Mouse (Mus musculus) intestine, postnatal 0 days (tissue): ENCODE measurements around the gene Nfxl1. TPM values are rescaled to one million over a fixed set of nuclear protein-coding genes. Genes with fewer than 3 reads are reported as not detected.
"Not testable (repeated sequence)": the region's sequence is repeated elsewhere in the genome, so short reads cannot be mapped to it uniquely, and the experiment has no call there.

Source experiments
- ATAC-seq: fragments of 200-750 bp; cut with Nextera tagmentation; 2 replicates; pipeline ENCODE4 v1.8.0; 2017; ENCODE audit warnings: mild to moderate bottlenecking, moderate TSS enrichment, moderate library complexity
- H3K27ac ChIP-seq: fragments of 300-500 bp; sonication (generic); 2 replicates; pipeline ENCODE4 v1.5.1; 2014; ENCODE audit warnings: mild to moderate bottlenecking, low read depth, low read length, moderate library complexity
- H3K27me3 ChIP-seq: fragments of 300-500 bp; sonication (generic); replicated peaks from 2 replicates; pipeline ENCODE4 v1.6.1; 2014; ENCODE audit warnings: low read length, mixed read lengths; ENCODE audit not compliant: control insufficient read depth, insufficient read depth
- H3K36me3 ChIP-seq: fragments of 300-500 bp; sonication (generic); 2 replicates; pipeline ENCODE4 v1.6.1; 2014; ENCODE audit warnings: mild to moderate bottlenecking, moderate library complexity; ENCODE audit not compliant: control insufficient read depth, insufficient read depth
- H3K4me1 ChIP-seq: fragments of 300-500 bp; sonication (generic); replicated peaks from 2 replicates; pipeline ENCODE4 v1.6.1; 2014; ENCODE audit warnings: antibody characterized with exemption, low read length, mixed read lengths; ENCODE audit not compliant: control insufficient read depth, insufficient read depth
- H3K4me2 ChIP-seq: fragments of 300-500 bp; sonication (generic); replicated peaks from 2 replicates; pipeline ENCODE4 v1.6.1; 2014; ENCODE audit warnings: low read depth, mild to moderate bottlenecking, moderate library complexity
- H3K4me3 ChIP-seq: fragments of 300-500 bp; sonication (generic); 2 replicates; pipeline ENCODE4 v1.5.1; 2014; ENCODE audit warnings: low read depth, low read length
- H3K9ac ChIP-seq: fragments of 300-500 bp; sonication (generic); 2 replicates; pipeline ENCODE4 v1.6.1; 2014; ENCODE audit warnings: mild to moderate bottlenecking, low read depth, low read length
- H3K9me3 ChIP-seq: fragments of 300-500 bp; sonication (generic); 2 replicates; pipeline ENCODE4 v1.6.1; 2016; ENCODE audit warnings: mixed run types; ENCODE audit not compliant: control insufficient read depth
- CTCF ChIP-seq: sonication (generic); IDR thresholded peaks from 2 replicates; pipeline ENCODE4 v1.5.1; 2016; ENCODE audit warnings: low read depth, mild to moderate bottlenecking, control low read depth, antibody characterized with exemption, moderate library complexity
- WGBS: fragments of 180-500 bp; shearing (Covaris S2); extraction: QIAGEN DNeasy Blood & Tissue Kit; methylation state at CpG from one replicate; pipeline ENCODE4 v1.1.7; 2014; 5-methylcytosine and 5-hydroxymethylcytosine counted together
- polyA plus RNA-seq: library from polyadenylated mRNA; unstranded; fragments of >200 nt; fragmentation: Nextera tagmentation; extraction: Ambion mirVana; gene quantifications from 2 replicates; pipeline ENCODE4 v1.2.1, GENCODE M21; 2015

Nfxl1 gene
- polyA plus RNA-seq, 1 experiment from 2014 or later = 6.3 TPM

DNA sequence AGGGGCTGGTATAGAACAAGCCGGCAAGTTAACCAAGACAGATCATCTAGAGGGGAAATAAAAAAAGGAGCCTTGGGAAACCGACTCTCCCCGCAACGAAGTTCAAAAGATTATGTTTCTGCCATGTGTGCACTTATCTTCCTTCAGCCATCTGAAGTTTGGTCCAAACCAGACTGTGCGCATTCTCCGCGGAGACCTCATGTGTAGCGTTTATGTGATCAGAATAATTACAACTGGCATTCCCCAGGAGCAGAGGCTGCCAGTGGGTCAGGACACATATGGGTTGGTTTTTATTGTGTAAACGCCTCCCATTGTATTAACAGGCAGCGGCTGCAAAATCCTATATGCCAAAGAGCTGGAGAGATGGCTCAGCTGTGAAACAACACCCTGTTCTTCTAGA lies 20.1 kb upstream of the Nfxl1 start:
- not testable (repeated sequence) for H3K36me3 ChIP-seq, ATAC-seq, H3K9ac ChIP-seq, H3K9me3 ChIP-seq, H3K4me2 ChIP-seq, H3K4me3 ChIP-seq, H3K27me3 ChIP-seq, H3K27ac ChIP-seq, H3K4me1 ChIP-seq
- 65% methylated on average over 10 of the region's 10 CpGs for WGBS

DNA sequence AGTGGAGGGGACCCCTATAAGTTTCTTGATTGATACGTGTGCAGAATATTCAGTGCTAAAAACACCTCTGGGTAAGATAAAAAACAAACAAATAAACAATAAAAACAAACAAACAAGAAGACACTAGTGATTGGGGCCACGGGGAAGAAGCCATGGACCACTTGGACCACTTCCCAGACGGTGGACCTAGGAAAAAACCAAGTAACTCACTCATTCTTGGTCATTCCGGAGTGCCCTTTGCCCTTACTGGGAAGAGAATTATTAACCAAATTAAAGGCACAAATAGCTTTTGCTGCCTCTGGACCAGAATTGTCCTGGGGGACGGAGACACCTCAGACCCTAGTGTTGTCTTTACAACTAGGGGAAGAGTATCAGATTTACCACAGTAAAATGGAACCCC lies 6.1 kb upstream of the Nfxl1 start:
- Histone ChIP-seq H3K4me1 (no peaks in the 10 kb centered on the region), H3K36me3 (no peaks in the 10 kb centered on the region), H3K4me3 (no peak overlapping the region), H3K9me3 (0 out of 2 replicates have a peak, but pooled peaks cover 9% of the 10 kb centered on the region), H3K4me2 (no peak overlapping the region), H3K27ac (no peak overlapping the region), H3K9ac (no peak overlapping the region), H3K27me3 (no peaks in the 10 kb centered on the region)
- no peak for ATAC-seq
- 75% methylated on average over 5 of the region's 5 CpGs for WGBS
- TF ChIP-seq CTCF = no peak

DNA sequence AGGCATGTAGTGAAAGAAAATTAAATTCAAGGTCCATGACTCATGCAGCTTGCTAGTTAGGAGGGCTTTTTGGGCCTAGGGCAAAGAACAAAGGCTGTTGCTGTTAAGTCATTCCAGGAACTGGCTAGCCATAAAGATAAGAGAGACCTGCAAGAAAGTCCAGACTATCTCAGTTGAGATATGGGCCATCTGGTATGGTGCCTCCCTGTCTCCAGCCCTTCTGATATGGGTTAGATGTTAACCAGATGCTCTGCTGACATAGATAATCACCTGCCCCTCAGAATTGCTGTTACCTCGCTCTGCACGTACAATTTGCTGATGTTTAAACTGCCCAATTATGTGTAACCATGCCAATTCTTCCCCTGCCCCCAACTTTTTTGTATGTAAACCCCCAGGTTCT lies 3.7 kb upstream of the Nfxl1 start:
- not testable (repeated sequence) for H3K36me3 ChIP-seq, ATAC-seq, H3K27ac ChIP-seq, H3K9ac ChIP-seq, H3K4me1 ChIP-seq, H3K9me3 ChIP-seq, H3K4me2 ChIP-seq, H3K4me3 ChIP-seq, H3K27me3 ChIP-seq
- 38% methylated on average over 2 of the region's 2 CpGs for WGBS

DNA sequence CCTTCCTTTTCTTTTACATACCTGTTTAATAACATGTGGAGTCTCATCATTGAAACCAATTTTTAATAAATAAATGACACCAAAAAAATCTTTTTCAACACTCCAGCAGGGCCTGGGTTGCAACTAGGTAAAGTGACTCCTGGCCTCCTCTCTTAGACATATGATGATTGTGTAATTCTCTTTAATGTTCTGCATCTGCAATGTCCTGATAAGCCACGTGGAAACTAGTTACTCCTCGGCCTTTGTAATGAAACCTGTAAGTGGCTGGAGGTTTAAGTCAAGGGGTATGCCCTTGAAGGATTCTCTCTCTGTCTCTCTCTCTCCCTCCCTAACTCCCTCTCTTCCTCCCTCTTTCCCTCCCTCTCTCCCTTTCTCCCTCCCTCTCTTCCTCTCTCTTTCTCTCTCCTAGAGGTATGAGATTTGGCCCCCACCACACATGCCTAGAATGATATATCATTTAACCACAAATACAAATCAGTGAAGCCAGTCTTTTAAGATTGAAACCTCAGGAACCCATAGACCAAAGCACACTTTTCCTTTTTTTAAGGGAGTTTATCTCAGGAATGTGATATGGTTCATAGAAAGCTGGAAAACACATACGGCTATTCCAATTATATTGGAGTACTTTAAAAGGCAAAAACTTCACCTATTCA lies 1.6 kb upstream of the Nfxl1 start:
- Histone ChIP-seq H3K36me3 (no peaks in the 10 kb centered on the region), H3K9ac (no peak overlapping the region), H3K4me2 (no peak overlapping the region), H3K4me3 (no peak overlapping the region), H3K4me1 (0 out of 2 replicates have a peak, but pooled peaks cover 3% of the 10 kb centered on the region), H3K27me3 (no peaks in the 10 kb centered on the region), H3K9me3 (no peaks in the 10 kb centered on the region), H3K27ac (no peak overlapping the region)
- no peak for ATAC-seq
- 47% methylated on average over 3 of the region's 3 CpGs for WGBS
- no peak for TF ChIP-seq CTCF

DNA sequence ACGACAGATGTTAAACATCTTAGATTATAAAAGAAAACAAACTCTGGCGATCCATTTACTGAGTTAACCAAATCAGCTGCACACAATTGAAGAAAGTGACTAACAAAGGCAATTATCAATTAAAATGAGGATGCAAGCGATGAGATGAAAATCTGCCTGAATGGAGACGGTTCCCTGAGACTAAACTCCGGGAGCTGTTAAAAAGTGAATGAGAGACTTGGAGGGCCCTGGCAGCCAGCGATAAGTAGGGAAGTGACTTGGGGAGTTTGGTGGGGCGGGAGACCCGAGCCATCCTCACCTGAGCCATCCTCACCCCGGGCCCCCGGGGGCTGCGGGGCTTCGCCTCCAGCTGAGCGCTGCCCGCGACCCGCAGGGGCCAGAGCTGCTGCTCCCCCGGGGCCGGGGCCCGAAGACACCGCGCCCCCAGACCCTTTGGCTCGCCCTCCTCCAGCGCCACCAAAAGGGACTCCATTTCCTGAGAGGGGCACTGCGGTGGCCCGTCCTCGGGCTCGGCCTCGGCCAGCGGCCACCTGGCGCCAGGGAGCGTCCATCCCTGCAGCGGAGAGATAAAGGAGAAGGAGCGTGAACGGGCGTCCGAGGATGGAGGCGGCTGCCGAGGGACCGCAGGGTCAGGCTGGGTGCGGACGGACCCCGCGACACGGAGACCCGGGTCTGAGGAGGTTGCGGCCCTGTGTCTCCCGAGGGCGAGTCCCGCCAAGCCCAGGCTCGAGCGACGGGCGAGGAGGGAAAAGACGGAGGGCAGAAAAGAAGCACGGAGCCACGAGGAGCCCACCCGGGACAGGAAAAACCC lies 563 bp downstream of the Nfxl1 start:
- peak; percentile 51 for ATAC-seq
- H3K9me3 ChIP-seq = no peaks in the 10 kb centered on the region
- under 1% methylated on average over 57 of the region's 57 CpGs for WGBS

DNA sequence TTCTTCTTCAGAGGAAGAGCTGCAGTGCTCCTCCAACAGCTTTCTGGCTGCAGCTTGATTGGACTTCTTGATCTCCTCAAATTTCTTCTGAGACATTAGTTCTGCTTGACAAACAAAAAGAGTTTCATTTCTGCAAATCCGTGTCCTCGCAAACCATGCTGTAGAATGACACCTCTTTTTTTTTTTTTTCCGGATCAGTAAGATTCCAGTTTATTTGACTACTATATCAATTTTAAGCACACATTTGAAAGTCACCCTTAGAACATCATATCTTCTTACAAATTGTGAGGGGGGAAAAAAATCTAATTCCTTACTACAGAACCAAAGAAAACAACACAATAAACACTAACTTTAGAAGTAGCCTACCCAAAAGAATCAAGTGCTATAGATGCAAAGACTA lies 3.2 kb downstream of the Nfxl1 start:
- no peak overlapping the region for H3K4me3 ChIP-seq
- H3K4me1 ChIP-seq = 0 out of 2 replicates have a peak, but pooled peaks cover 3% of the 10 kb centered on the region
- TF ChIP-seq CTCF = no peak
- H3K9ac ChIP-seq = no peak overlapping the region
- no peak overlapping the region for H3K4me2 ChIP-seq
- no peaks in the 10 kb centered on the region for H3K27me3 ChIP-seq
- H3K27ac ChIP-seq = no peak overlapping the region
- no peaks in the 10 kb centered on the region for H3K9me3 ChIP-seq
- WGBS = 86% methylated on average over 3 of the region's 3 CpGs
- no peak for ATAC-seq
- peaks cover 12% of the 10 kb centered on the region for H3K36me3 ChIP-seq

More for the DNA sequence above, 563 bp downstream of the Nfxl1 start:
- no peaks in the 10 kb centered on the region for H3K27me3 ChIP-seq
- peak overlapping the region; percentile 93 for H3K4me2 ChIP-seq
- 0 out of 2 replicates have a peak overlapping the region, but pooled peaks have one; percentile 28 for H3K27ac ChIP-seq
- peak; percentile 25; the same call in 1 of the 2 replicates for TF ChIP-seq CTCF
- H3K4me1 ChIP-seq = 0 out of 2 replicates have a peak, but pooled peaks cover 3% of the 10 kb centered on the region
- H3K9ac ChIP-seq = peak overlapping the region; percentile 65
- peak overlapping the region; percentile 95 for H3K4me3 ChIP-seq
- 0 out of 2 replicates have a peak, but pooled peaks cover 5% of the 10 kb centered on the region for H3K36me3 ChIP-seq
